Mouse (Mus musculus) liver, embryonic 16.5 days (tissue): Measurements from ENCODE around the gene Mbtps2. TPM values are rescaled to one million over a fixed set of nuclear protein-coding genes. Genes with fewer than 3 reads are reported as not detected.
A peak's percentile ranks its signal among the peaks of the same experiment; 100 is the strongest.

Source experiments
- ATAC-seq: fragments of 200-750 bp; cut with Nextera tagmentation; 2 replicates; pipeline ENCODE4 v1.8.0; 2017; ENCODE audit warnings: low read depth, mild to moderate bottlenecking, moderate number of reproducible peaks, moderate library complexity
- H3K27ac ChIP-seq: fragments of 300-500 bp; sonication (generic); 2 replicates; pipeline ENCODE4 v1.5.1; 2014; ENCODE audit warnings: mild to moderate bottlenecking, low read length
- H3K27me3 ChIP-seq: fragments of 300-500 bp; sonication (generic); 2 replicates; pipeline ENCODE4 v1.6.1; 2014; ENCODE audit warnings: low read depth, low read length, mixed read lengths; ENCODE audit not compliant: control insufficient read depth, insufficient read depth
- H3K36me3 ChIP-seq: fragments of 300-500 bp; sonication (generic); 2 replicates; pipeline ENCODE4 v1.6.1; 2014; ENCODE audit warnings: mild to moderate bottlenecking; ENCODE audit not compliant: control insufficient read depth, insufficient read depth
- H3K4me1 ChIP-seq: fragments of 300-500 bp; sonication (generic); 2 replicates; pipeline ENCODE4 v1.6.1; 2014; ENCODE audit warnings: low read depth, low read length, mixed read lengths; ENCODE audit not compliant: control insufficient read depth
- H3K4me2 ChIP-seq: fragments of 300-500 bp; sonication (generic); 2 replicates; pipeline ENCODE4 v1.6.1; 2014; ENCODE audit warnings: low read depth, low read length, mixed read lengths
- H3K4me3 ChIP-seq: fragments of 300-500 bp; sonication (generic); 2 replicates; pipeline ENCODE4 v1.5.1; 2014; ENCODE audit warnings: low read depth, mild to moderate bottlenecking, low read length
- H3K9ac ChIP-seq: fragments of 300-500 bp; sonication (generic); 2 replicates; pipeline ENCODE4 v1.6.1; 2014; ENCODE audit warnings: low read depth, low read length
- H3K9me3 ChIP-seq: fragments of 300-500 bp; sonication (generic); replicated peaks from 2 replicates; pipeline ENCODE4 v1.6.1; 2016; ENCODE audit warnings: low read length; ENCODE audit not compliant: control insufficient read depth
- WGBS: fragments of 180-500 bp; shearing (Covaris S2); extraction: QIAGEN DNeasy Blood & Tissue Kit; methylation state at CpG from one replicate; pipeline ENCODE4 v1.1.7; 2014; ENCODE audit not compliant: insufficient replicate concordance; 5-methylcytosine and 5-hydroxymethylcytosine counted together
- polyA plus RNA-seq: library from polyadenylated mRNA; unstranded; fragments of >200 nt; fragmentation: Nextera tagmentation; extraction: Ambion mirVana; gene quantifications from 2 replicates; pipeline ENCODE4 v1.2.1, GENCODE M21; 2015

Gene Mbtps2
- polyA plus RNA-seq, 1 experiment from 2014 or later = 4.3 TPM

GRCm38 (mm10) chrX:157491145-157491935, 107.2 kb downstream of the Mbtps2 start:
- Histone ChIP-seq H3K4me2 (peak overlapping the region; percentile 74), H3K36me3 (no peaks in the 10 kb centered on the region), H3K27me3 (no peaks in the 10 kb centered on the region), H3K4me1 (peaks cover 4% of the 10 kb centered on the region), H3K9me3 (no peaks in the 10 kb centered on the region), H3K27ac (no peak overlapping the region), H3K4me3 (peak overlapping the region; percentile 67), H3K9ac (peak overlapping the region; percentile 61)
- ATAC-seq = peak; percentile 40
- 11% methylated on average over 55 of the region's 104 CpGs for WGBS

- Histone ChIP-seq H3K4me3 (peak overlapping the region; percentile 67), H3K4me1 (peaks cover 4% of the 10 kb centered on the region), H3K4me2 (peak overlapping the region; percentile 74), H3K27me3 (no peaks in the 10 kb centered on the region), H3K9me3 (no peaks in the 10 kb centered on the region), H3K9ac (peak overlapping the region; percentile 61), H3K36me3 (no peaks in the 10 kb centered on the region), H3K27ac (no peak overlapping the region)
- ATAC-seq = no peak
- 24% methylated on average over 12 of the region's 12 CpGs for WGBS
Observed at GRCm38 (mm10) chrX:157490769-157491144, 107.8 kb downstream of the Mbtps2 start.

- no peak for ATAC-seq
- Histone ChIP-seq H3K9me3 (no peaks in the 10 kb centered on the region), H3K36me3 (no peaks in the 10 kb centered on the region), H3K4me2 (peak overlapping the region; percentile 74), H3K4me3 (peak overlapping the region; percentile 67), H3K27me3 (no peaks in the 10 kb centered on the region), H3K9ac (no peak overlapping the region), H3K27ac (no peak overlapping the region), H3K4me1 (peaks cover 4% of the 10 kb centered on the region)
- WGBS = 19% methylated on average over 9 of the region's 9 CpGs
Observed at GRCm38 (mm10) chrX:157489871-157490721, 108.4 kb downstream of the Mbtps2 start.

GRCm38 (mm10) chrX:157488831-157489230, 109.7 kb downstream of the Mbtps2 start:
- H3K36me3 ChIP-seq = no peaks in the 10 kb centered on the region
- H3K27ac ChIP-seq = no peak overlapping the region
- H3K27me3 ChIP-seq = no peaks in the 10 kb centered on the region
- no peak for ATAC-seq
- no peaks in the 10 kb centered on the region for H3K9me3 ChIP-seq
- H3K4me2 ChIP-seq = no peak overlapping the region
- H3K4me3 ChIP-seq = no peak overlapping the region
- peaks cover 4% of the 10 kb centered on the region for H3K4me1 ChIP-seq
- 62% methylated on average over 3 of the region's 3 CpGs for WGBS
- H3K9ac ChIP-seq = no peak overlapping the region

GRCm38 (mm10) chrX:157486765-157487164, 111.8 kb downstream of the Mbtps2 start:
- H3K9ac ChIP-seq = no peak overlapping the region
- ATAC-seq = no peak
- H3K4me1 ChIP-seq = peaks cover 4% of the 10 kb centered on the region
- no peaks in the 10 kb centered on the region for H3K9me3 ChIP-seq
- no peak overlapping the region for H3K4me2 ChIP-seq
- no peak overlapping the region for H3K27ac ChIP-seq
- H3K36me3 ChIP-seq = no peaks in the 10 kb centered on the region
- H3K4me3 ChIP-seq = no peak overlapping the region
- 29% methylated on average over 2 of the region's 2 CpGs for WGBS
- H3K27me3 ChIP-seq = no peaks in the 10 kb centered on the region

Other genes starting within 250 kb of the Mbtps2 start
- not detected in 2 replicates for gene Phex, start 183.4 kb downstream of the Mbtps2 start, polyA plus RNA-seq
- 12.5 and 12.9 TPM in 2 replicates for gene Sms, start 106.4 kb downstream of the Mbtps2 start, polyA plus RNA-seq
- 0.86 and 1.1 TPM in 2 replicates for gene Yy2, start 29.7 kb downstream of the Mbtps2 start, polyA plus RNA-seq
- gene Smpx, start 100.2 kb upstream of the Mbtps2 start, polyA plus RNA-seq = 3.0 and 5.1 TPM in 2 replicates
- gene Klhl34, start 219.7 kb upstream of the Mbtps2 start, polyA plus RNA-seq = not detected in 2 replicates